Comparison of ENCODE assay signal across 21 mouse cellular contexts in the genomic region with DNA sequence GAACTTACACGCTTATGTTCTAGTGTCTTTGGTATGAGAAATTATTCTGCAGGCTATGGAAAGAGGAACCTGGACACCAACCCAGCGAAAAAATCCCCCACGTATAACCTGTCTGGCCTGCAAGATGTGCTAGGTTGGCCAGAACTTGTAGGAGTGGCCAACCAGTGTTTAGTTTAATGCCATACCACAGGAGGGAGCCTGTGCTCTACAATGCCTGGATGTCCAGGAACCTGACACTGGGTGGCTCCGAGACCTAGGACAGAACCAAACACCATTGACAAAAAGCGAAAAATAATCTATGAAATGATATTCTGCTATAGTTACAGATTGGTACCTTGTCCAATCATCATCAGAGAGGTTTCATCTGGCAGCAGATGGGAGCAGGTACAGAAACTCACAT. TPM values are rescaled to one million over a fixed set of nuclear protein-coding genes. Genes with fewer than 3 reads are reported as not detected.
DNase-seq lines count a peak whose midpoint lies in the region; ATAC-seq and TF ChIP-seq lines count a peak whose summit lies in the region.
"Had no signal": no experiment of that assay in that cellular context is flagged by ENCODE, and none has a peak within 500 bp of the region (broad histone marks: within the 10 kb centered on the region; RNA-seq: fewer than 3 reads in every experiment).

No protein-coding gene starts in this region.

- in situ Hi-C loops in ES-E14 (cut with MboI; ENCODE audit: low sequenced_read_pairs in 2 of 2, unreplicated experiment in 2 of 2), result no loop called here

- DNase-seq in adrenal gland, adult 2 months, result peak; percentile 9
- DNase-seq in adrenal gland, postnatal 4 days (ENCODE audit: low spot score in 2 of 2), result no peak
- peak; percentile 58 for DNase-seq in kidney, adult 2 months
- peak; percentile 6 for DNase-seq in ES-E14 (ENCODE audit: low read depth, low spot score)
- DNase-seq in kidney, postnatal 25 days, result peak; percentile 34 to 54
- DNase-seq in cerebellum, postnatal 10 days, result no peak
- DNase-seq in cerebellum, adult 11-12 months, result no peak
- DNase-seq: cerebellum, postnatal 14 days; gastrocnemius, postnatal 14 days had no signal

- WGBS in kidney, adult 2 months, result 59% methylated on average over 5 of the region's 5 CpGs
- 80% methylated on average over 5 of the region's 5 CpGs for WGBS in kidney, embryonic 15.5 days

- no peak for TF ChIP-seq POLR2A in kidney, adult 2 months (IDR thresholded peaks at IDR 0.05; ENCODE audit: low read depth, low read length)

- TF ChIP-seq CTCF in kidney, adult 2 months (conservative IDR thresholded peaks at IDR 0.05; ENCODE audit: insufficient read depth, insufficient read length, low read depth, low read length), result peak; percentile 71

- H3K9ac ChIP-seq in kidney, embryonic 15.5 days, result no peak overlapping the region
- no peak overlapping the region for H3K9ac ChIP-seq in ES-E14 (ENCODE audit: insufficient read depth, low read depth, low read length, poor library complexity, severe bottlenecking)
- H3K9ac ChIP-seq: forebrain, embryonic 12.5 days; liver, embryonic 12.5 days; midbrain, embryonic 12.5 days had no signal

- no peak overlapping the region for H3K4me2 ChIP-seq in kidney, embryonic 15.5 days
- H3K4me2 ChIP-seq: forebrain, embryonic 12.5 days; liver, embryonic 12.5 days; midbrain, embryonic 12.5 days had no signal

- H3K36me3 ChIP-seq in kidney, adult 2 months (ENCODE audit: control insufficient read depth, insufficient read depth, low read length), result peaks cover 7% of the 10 kb centered on the region; the same call in 1 of the 2 replicates
- no peaks in the 10 kb centered on the region for H3K36me3 ChIP-seq in kidney, embryonic 15.5 days
- no peaks in the 10 kb centered on the region for H3K36me3 ChIP-seq in ES-E14 (ENCODE audit: control insufficient read depth, insufficient read depth, low read length, poor library complexity, severe bottlenecking)
- H3K36me3 ChIP-seq: forebrain, embryonic 12.5 days; liver, embryonic 12.5 days; midbrain, embryonic 12.5 days had no signal

- no peak overlapping the region for H3K4me3 ChIP-seq in kidney, adult 2 months (ENCODE audit: insufficient read depth, low read depth, low read length)
- H3K4me3 ChIP-seq in kidney, embryonic 15.5 days (replicated peaks), result no peak overlapping the region
- H3K4me3 ChIP-seq in ES-E14 (ENCODE audit: insufficient read depth in 1 of 2, low read depth in 1 of 2, low read length in 2 of 2, poor library complexity in 1 of 2, severe bottlenecking in 1 of 2), result no peak overlapping the region
- H3K4me3 ChIP-seq: forebrain, embryonic 12.5 days; liver, embryonic 12.5 days; midbrain, embryonic 12.5 days had no signal

- peaks cover 8% of the 10 kb centered on the region; the same call in 1 of the 2 replicates for H3K4me1 ChIP-seq in kidney, adult 2 months (ENCODE audit: control insufficient read depth, insufficient read depth, low read length)
- no peaks in the 10 kb centered on the region for H3K4me1 ChIP-seq in kidney, embryonic 15.5 days
- H3K4me1 ChIP-seq in ES-E14 (ENCODE audit: control insufficient read depth in 2 of 2, insufficient read depth in 2 of 2, low read length in 2 of 2, poor library complexity in 1 of 2), result no peaks in the 10 kb centered on the region
- H3K4me1 ChIP-seq: forebrain, embryonic 12.5 days; liver, embryonic 12.5 days; midbrain, embryonic 12.5 days had no signal

- no peaks in the 10 kb centered on the region for H3K9me3 ChIP-seq in kidney, embryonic 15.5 days (replicated peaks)
- no peaks in the 10 kb centered on the region for H3K9me3 ChIP-seq in ES-E14 (ENCODE audit: control insufficient read depth, insufficient read depth, low read depth, low read length)
- H3K9me3 ChIP-seq: forebrain, embryonic 12.5 days; liver, embryonic 12.5 days; midbrain, embryonic 12.5 days had no signal

- peak overlapping the region; percentile 41; the same call in 1 of the 2 replicates for H3K27ac ChIP-seq in kidney, adult 2 months (ENCODE audit: insufficient read depth, low read depth, low read length)
- H3K27ac ChIP-seq in kidney, embryonic 15.5 days, result no peak overlapping the region
- H3K27ac ChIP-seq in ES-E14 (ENCODE audit: insufficient read depth, low read depth, low read length, poor library complexity, severe bottlenecking), result no peak overlapping the region
- H3K27ac ChIP-seq: forebrain, embryonic 12.5 days; liver, embryonic 12.5 days; midbrain, embryonic 12.5 days had no signal

- H3K27me3 ChIP-seq in kidney, adult 2 months (replicated peaks; ENCODE audit: control insufficient read depth, insufficient read depth, low read length), result no peaks in the 10 kb centered on the region
- H3K27me3 ChIP-seq in kidney, embryonic 15.5 days, result no peaks in the 10 kb centered on the region
- H3K27me3 ChIP-seq: forebrain, embryonic 12.5 days; liver, embryonic 12.5 days; midbrain, embryonic 12.5 days had no signal

- no peak for ATAC-seq in kidney, embryonic 15.5 days (replicated peaks; ENCODE audit: low FRiP score)
- ATAC-seq: inflammation-experienced regulatory T-cells, adult 6 months; liver, embryonic 12.5 days had no signal

TF ChIP-seq in ES-E14, 5 proteins besides CTCF, POLR2A, EP300 and RAD21:
- TF ChIP-seq CHD2 (IDR thresholded peaks at IDR 0.05; ENCODE audit: low read depth, low read length) (no peak), ZC3H11A (IDR thresholded peaks at IDR 0.05; ENCODE audit: borderline replicate concordance, low read depth, low read length) (0 out of 2 replicates have a peak, but pooled peaks have one; percentile 51)

RNA-seq across cellular contexts. Expression of gene Sult1d1, which starts 8.7 kb away (rescaled TPM):
- total RNA-seq in adrenal gland, adult 2 months (2021), result under 1 TPM in 1 of 2 experiments, not detected in 1; 0.40 TPM
- polyA plus RNA-seq in adrenal gland, adult 2 months (2012; rRNA removed), result not detected in 2 replicates
- total RNA-seq in adrenal gland, postnatal 4 days (2021), result 10 to 100 TPM in 1 of 2 experiments, 1 to 10 TPM in 1; 4.1 to 13.1 TPM
- 20.3 and 34.2 TPM in 2 replicates for polyA plus RNA-seq in kidney, adult 2 months (2012; rRNA removed)
- polyA plus RNA-seq in kidney, embryonic 15.5 days (2015; fragmentation: Nextera tagmentation; extraction: Ambion mirVana), result 54.9 and 59.1 TPM in 2 replicates
- not detected in 2 replicates for total RNA-seq in ES-E14 (2012; rRNA removed)
- total RNA-seq: gastrocnemius, postnatal 14 days; left cerebral cortex, postnatal 25 days had no signal
- polyA plus RNA-seq: heart, postnatal 0 days; hindbrain, embryonic 11.5 days; lung, embryonic 16.5 days; midbrain, embryonic 12.5 days; neural tube, embryonic 14.5 days; thymus, postnatal 0 days had no signal

RNA-seq across cellular contexts. Expression of gene Sult1b1, which starts 22.1 kb away (rescaled TPM):
- total RNA-seq in adrenal gland, adult 2 months (2021), result not detected
- not detected in 2 replicates for polyA plus RNA-seq in adrenal gland, adult 2 months (2012; rRNA removed)
- total RNA-seq in adrenal gland, postnatal 4 days (2021), result under 1 TPM; 0.56 to 0.99 TPM
- 0.72 and 0.92 TPM in 2 replicates for polyA plus RNA-seq in kidney, adult 2 months (2012; rRNA removed)
- polyA plus RNA-seq in kidney, embryonic 15.5 days (2015; fragmentation: Nextera tagmentation; extraction: Ambion mirVana), result 1.3 and 2.4 TPM in 2 replicates
- not detected in 2 replicates for total RNA-seq in ES-E14 (2012; rRNA removed)
- total RNA-seq: gastrocnemius, postnatal 14 days; left cerebral cortex, postnatal 25 days had no signal
- polyA plus RNA-seq: forebrain, embryonic 12.5 days; frontal cortex, adult 2 months; heart, postnatal 0 days; inflammation-experienced regulatory T-cells, adult 6 months; lung, embryonic 16.5 days; midbrain, embryonic 12.5 days; neural tube, embryonic 14.5 days; thymus, postnatal 0 days had no signal

RNA-seq across cellular contexts. Expression of gene Sult1e1, which starts 31.2 kb away (rescaled TPM):
- total RNA-seq in adrenal gland, adult 2 months (2021), result 1 to 10 TPM in 1 of 2 experiments, under 1 TPM in 1; 0.84 to 3.9 TPM
- not detected in 2 replicates for polyA plus RNA-seq in adrenal gland, adult 2 months (2012; rRNA removed)
- under 1 TPM; 0.31 to 0.59 TPM for total RNA-seq in adrenal gland, postnatal 4 days (2021)
- not detected in 2 replicates for polyA plus RNA-seq in kidney, adult 2 months (2012; rRNA removed)
- 0.42 and 0.91 TPM in 2 replicates for polyA plus RNA-seq in kidney, embryonic 15.5 days (2015; fragmentation: Nextera tagmentation; extraction: Ambion mirVana)
- total RNA-seq in ES-E14 (2012; rRNA removed), result 0.18 TPM in 1 of 2 replicates, not detected in the other
- total RNA-seq: gastrocnemius, postnatal 14 days; left cerebral cortex, postnatal 25 days had no signal
- polyA plus RNA-seq: frontal cortex, adult 2 months; heart, postnatal 0 days; hindbrain, embryonic 11.5 days; inflammation-experienced regulatory T-cells, adult 6 months; liver, embryonic 12.5 days; lung, embryonic 16.5 days; midbrain, embryonic 12.5 days; neural tube, embryonic 14.5 days had no signal

Comparison
In these comparisons a context has a peak if more than half of its experiments do, and no peak if none do; other contexts are left out.
1. DNase-seq: peak in adrenal gland, adult 2 months (single experiment), kidney, adult 2 months (single experiment), ES-E14 (single experiment) and kidney, postnatal 25 days (2 of 2); none in adrenal gland, postnatal 4 days (0 of 2), cerebellum, postnatal 10 days (0 of 2) and cerebellum, adult 11-12 months (single experiment).